Mouse (Mus musculus): Measurements from ENCODE around the gene Mipol1.
"Not testable (repeated sequence)": the region's sequence is repeated elsewhere in the genome, so short reads cannot be mapped to it uniquely, and the experiment has no call there.

The Mipol1 gene

GRCm38 (mm10) chr12:57230192-57230706, at the start of gene Mipol1, which contains the start of gene Prps1l3:
Gene Mipol1 (plus strand): TSS chr12:57230427.
Gene Prps1l3 (plus strand): TSS chr12:57230412.
- DNase-seq (ENCODE audit: low spot score in 2 of 2), result peak; percentile 86 to 92

GRCm38 (mm10) chr12:57184401-57185147, 45.7 kb upstream of the Mipol1 start:
- no peak for DNase-seq (ENCODE audit: low spot score in 2 of 2)

GRCm38 (mm10) chr12:57185475-57185874, 44.8 kb upstream of the Mipol1 start:
- no peak for DNase-seq (ENCODE audit: low spot score in 2 of 2)

- no peak for DNase-seq (ENCODE audit: low spot score in 2 of 2)
Observed at GRCm38 (mm10) chr12:57186126-57186525, 44.1 kb upstream of the Mipol1 start.

GRCm38 (mm10) chr12:57187032-57187431, 43.2 kb upstream of the Mipol1 start:
- no peak for DNase-seq (ENCODE audit: low spot score in 2 of 2)

GRCm38 (mm10) chr12:57194609-57195008, 35.6 kb upstream of the Mipol1 start:
- peak; percentile 46 to 65 for DNase-seq (ENCODE audit: low spot score in 2 of 2)

GRCm38 (mm10) chr12:57196286-57196607, 34.0 kb upstream of the Mipol1 start:
- no peak for DNase-seq (ENCODE audit: low spot score in 2 of 2)

- peak; percentile 55 to 83 for DNase-seq (ENCODE audit: low spot score in 2 of 2)
Observed at GRCm38 (mm10) chr12:57196608-57197362, 33.4 kb upstream of the Mipol1 start.

- peak in 1 of 2 experiments; percentile 43 for DNase-seq (ENCODE audit: low spot score in 2 of 2)
Observed at GRCm38 (mm10) chr12:57197363-57198026, 32.7 kb upstream of the Mipol1 start, which contains the start of gene Slc25a21. Gene Slc25a21 (minus strand): TSS chr12:57197472.

GRCm38 (mm10) chr12:57198269-57198668, 32.0 kb upstream of the Mipol1 start:
- no peak for DNase-seq (ENCODE audit: low spot score in 2 of 2)

- no peak for DNase-seq (ENCODE audit: low spot score in 2 of 2)
Observed at GRCm38 (mm10) chr12:57199427-57199826, 30.8 kb upstream of the Mipol1 start.

- no peak for DNase-seq (ENCODE audit: low spot score in 2 of 2)
Observed at GRCm38 (mm10) chr12:57201901-57202300, 28.3 kb upstream of the Mipol1 start.

- no peak for DNase-seq (ENCODE audit: low spot score in 2 of 2)
Observed at GRCm38 (mm10) chr12:57204276-57204851, 25.9 kb upstream of the Mipol1 start.

GRCm38 (mm10) chr12:57211353-57212311, 18.6 kb upstream of the Mipol1 start:
- DNase-seq (ENCODE audit: low spot score in 2 of 2), result peak; percentile 48 to 76

- not testable (repeated sequence) for DNase-seq (ENCODE audit: low spot score in 2 of 2)
Observed at GRCm38 (mm10) chr12:57212463-57212862, 17.8 kb upstream of the Mipol1 start.

- DNase-seq (ENCODE audit: low spot score in 2 of 2), result no peak
Observed at GRCm38 (mm10) chr12:57226411-57226810, 3.8 kb upstream of the Mipol1 start.

- DNase-seq (ENCODE audit: low spot score in 2 of 2), result no peak
Observed at GRCm38 (mm10) chr12:57227776-57228175, 2.5 kb upstream of the Mipol1 start.

GRCm38 (mm10) chr12:57229703-57230102, 524 bp upstream of the Mipol1 start:
- DNase-seq (ENCODE audit: low spot score in 2 of 2), result no peak

- DNase-seq (ENCODE audit: low spot score in 2 of 2), result peak in 1 of 2 experiments; percentile 55
Observed at GRCm38 (mm10) chr12:57231085-57231875, 1.1 kb downstream of the Mipol1 start.

- DNase-seq (ENCODE audit: low spot score in 2 of 2), result no peak
Observed at GRCm38 (mm10) chr12:57233386-57233785, 3.2 kb downstream of the Mipol1 start.
